Mouse (Mus musculus): Measurements from ENCODE around the gene Nab2.

- TF ChIP-seq POLR2A (IDR thresholded peaks at IDR 0.05; ENCODE audit: extremely low read depth, insufficient read depth, low read length) (no peak), CTCF (IDR thresholded peaks at IDR 0.05; ENCODE audit: extremely low read depth, insufficient read depth, low read length) (peak; percentile 92)
These were observed 26.3 kb downstream of the Nab2 start for GRCm38 (mm10) chr10:127641861-127642771.

Measured in cortical plate, adult 2 months (tissue).